Mouse (Mus musculus): ENCODE results near the gene Tek. TPM values are rescaled to one million over a fixed set of nuclear protein-coding genes. Genes with fewer than 3 reads are reported as not detected.
"Not testable (repeated sequence)": the region's sequence is repeated elsewhere in the genome, so short reads cannot be mapped to it uniquely, and the experiment has no call there.

Gene Tek
- polyA plus RNA-seq (2015; fragmentation: Nextera tagmentation; extraction: Ambion mirVana), result 4.0 and 4.8 TPM in 2 replicates

DNA sequence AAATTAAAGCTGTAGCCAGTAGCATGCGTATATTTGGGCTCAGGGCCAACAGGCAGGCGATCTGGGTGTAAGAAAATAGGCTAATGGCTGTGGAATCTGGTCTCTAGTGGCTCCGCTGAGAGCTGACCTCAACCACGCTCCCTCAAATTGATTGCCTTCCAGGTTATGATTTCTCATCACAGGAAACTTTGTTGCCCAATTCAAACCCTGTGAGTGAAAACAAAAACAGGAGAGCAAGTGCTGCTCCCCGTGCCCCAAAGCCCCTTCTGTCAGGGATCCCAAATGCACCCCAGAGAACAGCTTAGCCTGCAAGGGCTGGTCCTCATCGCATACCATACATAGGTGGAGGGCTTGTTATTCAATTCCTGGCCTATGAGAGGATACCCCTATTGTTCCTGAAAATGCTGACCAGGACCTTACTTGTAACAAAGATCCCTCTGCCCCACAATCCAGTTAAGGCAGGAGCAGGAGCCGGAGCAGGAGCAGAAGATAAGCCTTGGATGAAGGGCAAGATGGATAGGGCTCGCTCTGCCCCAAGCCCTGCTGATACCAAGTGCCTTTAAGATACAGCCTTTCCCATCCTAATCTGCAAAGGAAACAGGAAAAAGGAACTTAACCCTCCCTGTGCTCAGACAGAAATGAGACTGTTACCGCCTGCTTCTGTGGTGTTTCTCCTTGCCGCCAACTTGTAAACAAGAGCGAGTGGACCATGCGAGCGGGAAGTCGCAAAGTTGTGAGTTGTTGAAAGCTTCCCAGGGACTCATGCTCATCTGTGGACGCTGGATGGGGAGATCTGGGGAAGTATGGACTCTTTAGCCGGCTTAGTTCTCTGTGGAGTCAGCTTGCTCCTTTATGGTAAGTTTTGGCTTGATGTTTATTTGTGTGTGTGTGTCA is at the start of gene Tek:
Gene Tek (plus strand): TSS at position 452 of the 894 bp plus-strand sequence.
- Histone ChIP-seq H3K27ac (replicated peaks) (no peak within 1 kb of the TSS), H3K27me3 (no peaks in the 10 kb centered on the region), H3K4me3 (replicated peaks) (peak within 1 kb of the TSS; percentile 5; the same call in 1 of the 2 replicates), H3K4me2 (peak within 1 kb of the TSS; percentile 21), H3K36me3 (replicated peaks) (no peaks in the 10 kb centered on the region), H3K9ac (no peak within 1 kb of the TSS), H3K9me3 (replicated peaks) (no peaks in the 10 kb centered on the region), H3K4me1 (replicated peaks) (no peaks in the 10 kb centered on the region)
- WGBS (ENCODE audit: insufficient replicate concordance), result 17% methylated on average over 16 of the region's 16 CpGs
- peak; percentile 73 for ATAC-seq (ENCODE audit: insufficient read depth)

DNA sequence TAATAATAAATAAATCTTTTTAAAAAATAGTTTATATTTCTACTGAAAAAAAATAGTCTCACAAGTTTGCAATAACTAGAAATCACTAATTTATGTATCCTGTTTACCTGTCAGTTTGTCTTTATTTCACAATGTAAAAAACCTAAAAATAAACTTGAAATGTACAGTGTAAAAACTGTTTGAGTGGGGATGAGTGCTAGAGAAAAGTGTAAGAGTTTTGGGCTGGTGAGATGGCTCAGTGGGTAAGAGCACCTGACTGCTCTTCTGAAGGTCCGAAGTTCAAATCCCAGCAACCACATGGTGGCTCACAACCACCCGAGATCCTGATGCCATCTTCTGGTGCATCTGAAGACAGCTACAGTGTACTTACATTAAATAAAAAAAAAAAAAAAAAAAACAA is 49.3 kb upstream of the Tek start:
- not testable (repeated sequence) for ATAC-seq (ENCODE audit: insufficient read depth); H3K4me2 ChIP-seq
- 52% methylated on average over 2 of the region's 2 CpGs for WGBS (ENCODE audit: insufficient replicate concordance)

DNA sequence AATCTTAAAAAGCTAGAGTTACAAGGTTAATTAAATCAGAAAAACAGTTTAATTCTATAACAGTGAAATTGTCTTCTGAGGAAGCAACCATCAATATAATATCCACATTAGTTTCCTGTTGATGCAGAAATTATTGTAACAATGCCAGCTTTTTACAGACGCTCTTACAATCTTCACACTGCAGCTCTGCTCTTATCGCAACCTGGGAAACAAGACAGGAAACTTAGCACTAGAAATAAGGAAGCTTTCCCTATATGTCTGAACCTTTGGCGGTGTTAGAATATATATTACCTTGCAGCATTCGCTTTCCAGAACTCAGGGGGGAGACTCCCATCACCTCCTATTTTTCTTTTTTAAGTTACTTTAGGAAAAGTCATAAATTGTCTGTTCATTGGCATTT is 48.0 kb upstream of the Tek start:
- no peak overlapping the region for H3K27ac ChIP-seq (replicated peaks)
- no peaks in the 10 kb centered on the region for H3K27me3 ChIP-seq
- no peaks in the 10 kb centered on the region for H3K4me1 ChIP-seq (replicated peaks)
- ATAC-seq (ENCODE audit: insufficient read depth), result no peak
- WGBS (ENCODE audit: insufficient replicate concordance), result 23% methylated on average over 4 of the region's 4 CpGs
- no peak overlapping the region for H3K9ac ChIP-seq
- no peak overlapping the region for H3K4me2 ChIP-seq
- H3K4me3 ChIP-seq (replicated peaks), result no peak overlapping the region
- H3K9me3 ChIP-seq (replicated peaks), result no peaks in the 10 kb centered on the region
- H3K36me3 ChIP-seq (replicated peaks), result no peaks in the 10 kb centered on the region

More for the DNA sequence above, 49.3 kb upstream of the Tek start:
- H3K27me3 ChIP-seq; H3K9ac ChIP-seq; H3K4me1 ChIP-seq (replicated peaks); H3K4me3 ChIP-seq (replicated peaks); H3K36me3 ChIP-seq (replicated peaks); H3K27ac ChIP-seq (replicated peaks); H3K9me3 ChIP-seq (replicated peaks): not testable (repeated sequence)

DNA sequence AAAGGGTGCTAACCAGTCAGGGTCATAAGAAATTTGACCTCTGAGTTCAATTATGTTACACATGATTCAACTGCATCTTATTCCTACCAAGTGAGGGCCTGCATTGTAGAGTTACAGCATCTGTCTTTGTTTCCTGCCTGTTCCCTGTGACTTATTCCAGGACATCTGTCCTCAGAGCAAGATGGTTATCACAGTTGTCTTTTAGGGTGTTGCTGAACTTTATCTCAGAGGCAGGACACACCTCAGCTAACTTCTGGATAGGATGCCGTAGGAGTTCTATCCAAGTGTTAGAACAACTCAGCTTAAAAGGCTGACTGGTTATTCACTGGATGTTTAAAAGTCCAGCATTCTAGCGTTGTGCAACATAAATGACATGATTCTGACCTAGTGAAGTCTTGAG is 46.9 kb upstream of the Tek start:
- 57% methylated on average over 2 of the region's 2 CpGs for WGBS (ENCODE audit: insufficient replicate concordance)
- Histone ChIP-seq H3K4me3 (replicated peaks) (no peak overlapping the region), H3K27me3 (no peaks in the 10 kb centered on the region), H3K4me2 (no peak overlapping the region), H3K4me1 (replicated peaks) (no peaks in the 10 kb centered on the region), H3K9ac (no peak overlapping the region), H3K9me3 (replicated peaks) (no peaks in the 10 kb centered on the region), H3K36me3 (replicated peaks) (no peaks in the 10 kb centered on the region), H3K27ac (replicated peaks) (no peak overlapping the region)
- ATAC-seq (ENCODE audit: insufficient read depth), result no peak

DNA sequence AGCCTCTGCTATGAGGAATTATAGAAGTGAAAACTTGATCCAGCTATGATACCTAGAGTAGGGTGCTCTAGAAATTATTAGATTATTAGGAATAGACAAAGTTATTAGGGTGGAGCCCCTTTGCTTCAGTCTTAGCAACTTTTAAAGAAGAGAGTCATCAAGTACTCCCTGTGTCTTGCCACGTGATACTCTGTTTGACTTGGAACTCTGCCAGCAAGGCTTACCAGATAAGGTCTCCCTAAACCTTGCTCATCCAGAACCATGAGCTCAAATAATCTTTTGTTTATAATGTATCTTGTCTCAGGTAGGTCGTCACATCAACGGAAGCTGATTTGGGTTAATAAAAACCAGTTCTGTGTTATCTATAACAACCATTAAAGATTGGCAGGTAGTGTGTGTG is 42.7 kb upstream of the Tek start:
- ATAC-seq (ENCODE audit: insufficient read depth), result no peak
- H3K4me1 ChIP-seq (replicated peaks), result no peaks in the 10 kb centered on the region
- H3K9me3 ChIP-seq (replicated peaks), result no peaks in the 10 kb centered on the region
- H3K27me3 ChIP-seq, result no peaks in the 10 kb centered on the region
- no peak overlapping the region for H3K4me2 ChIP-seq
- no peaks in the 10 kb centered on the region for H3K36me3 ChIP-seq (replicated peaks)
- no peak overlapping the region for H3K4me3 ChIP-seq (replicated peaks)
- WGBS (ENCODE audit: insufficient replicate concordance), result 44% methylated on average over 3 of the region's 3 CpGs
- H3K9ac ChIP-seq, result no peak overlapping the region
- no peak overlapping the region for H3K27ac ChIP-seq (replicated peaks)

DNA sequence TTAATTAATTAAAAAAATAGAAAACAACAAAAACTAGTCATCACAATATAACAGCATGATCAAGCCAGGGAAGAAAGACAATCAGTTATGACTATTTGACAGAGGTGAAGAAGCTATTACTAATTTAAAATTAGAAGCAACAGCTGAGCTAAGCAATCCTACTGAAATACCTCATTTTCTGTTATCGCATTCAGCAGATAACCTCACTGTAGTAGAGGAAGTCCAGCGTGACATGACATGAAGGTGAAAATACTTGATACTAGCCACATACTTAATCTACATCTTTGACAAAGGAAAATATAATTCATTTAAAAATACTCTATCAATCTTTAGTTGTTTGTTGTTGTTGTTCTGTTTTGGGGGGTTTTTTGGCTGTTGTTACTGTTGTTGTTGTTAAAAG is 28.1 kb upstream of the Tek start:
- no peaks in the 10 kb centered on the region for H3K36me3 ChIP-seq (replicated peaks)
- no peak overlapping the region for H3K9ac ChIP-seq
- no peak overlapping the region for H3K4me2 ChIP-seq
- H3K4me1 ChIP-seq (replicated peaks), result no peaks in the 10 kb centered on the region
- no peaks in the 10 kb centered on the region for H3K9me3 ChIP-seq (replicated peaks)
- WGBS (ENCODE audit: insufficient replicate concordance), result 19% methylated on average over 2 of the region's 2 CpGs
- H3K27me3 ChIP-seq, result no peaks in the 10 kb centered on the region
- no peak overlapping the region for H3K27ac ChIP-seq (replicated peaks)
- no peak overlapping the region for H3K4me3 ChIP-seq (replicated peaks)
- no peak for ATAC-seq (ENCODE audit: insufficient read depth)

DNA sequence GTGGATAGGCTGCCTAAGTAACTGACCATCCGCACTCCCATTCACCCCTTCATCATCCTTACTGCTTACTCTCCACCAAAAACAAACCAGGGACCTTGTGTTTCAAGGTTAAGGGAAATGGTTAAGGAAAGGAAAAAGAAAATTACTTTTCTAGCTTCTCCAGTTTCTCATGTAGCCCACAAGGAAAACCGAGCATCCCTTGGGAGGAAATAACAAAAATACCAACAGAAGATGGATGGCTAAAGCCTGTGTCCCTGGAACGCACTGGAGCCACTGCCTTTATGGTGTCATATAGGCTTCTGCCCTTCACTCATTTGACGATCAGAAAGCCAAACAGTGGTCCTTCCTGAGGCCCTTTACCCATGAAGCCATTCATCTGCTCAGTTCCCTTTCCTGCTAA is 27.7 kb upstream of the Tek start:
- Histone ChIP-seq H3K9ac (no peak overlapping the region), H3K4me2 (no peak overlapping the region), H3K27me3 (no peaks in the 10 kb centered on the region), H3K4me3 (replicated peaks) (no peak overlapping the region), H3K36me3 (replicated peaks) (no peaks in the 10 kb centered on the region), H3K27ac (replicated peaks) (no peak overlapping the region), H3K4me1 (replicated peaks) (no peaks in the 10 kb centered on the region), H3K9me3 (replicated peaks) (no peaks in the 10 kb centered on the region)
- WGBS (ENCODE audit: insufficient replicate concordance), result 44% methylated on average over 4 of the region's 4 CpGs
- no peak for ATAC-seq (ENCODE audit: insufficient read depth)

DNA sequence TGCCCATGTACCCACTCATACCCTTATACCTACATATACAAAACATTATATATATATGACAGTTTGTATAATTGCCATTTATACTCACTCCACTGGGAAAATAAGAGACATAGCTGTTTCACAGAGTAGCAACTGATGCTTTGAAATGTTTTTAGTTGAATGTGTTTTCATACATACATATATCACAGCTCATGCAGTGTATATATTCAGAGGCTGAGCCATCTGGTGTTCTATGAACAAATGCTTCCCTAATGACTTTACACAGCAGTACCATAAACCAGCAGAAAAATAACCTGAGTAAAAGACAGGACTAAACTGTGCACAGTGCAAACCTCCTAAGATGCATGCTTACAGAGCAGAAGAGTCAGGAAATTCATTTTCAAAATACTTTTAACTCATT is 25.3 kb upstream of the Tek start:
- Histone ChIP-seq H3K27ac (replicated peaks) (no peak overlapping the region), H3K9me3 (replicated peaks) (no peaks in the 10 kb centered on the region), H3K36me3 (replicated peaks) (no peaks in the 10 kb centered on the region), H3K4me1 (replicated peaks) (no peaks in the 10 kb centered on the region), H3K4me2 (no peak overlapping the region), H3K4me3 (replicated peaks) (no peak overlapping the region), H3K27me3 (no peaks in the 10 kb centered on the region), H3K9ac (no peak overlapping the region)
- ATAC-seq (ENCODE audit: insufficient read depth), result no peak

DNA sequence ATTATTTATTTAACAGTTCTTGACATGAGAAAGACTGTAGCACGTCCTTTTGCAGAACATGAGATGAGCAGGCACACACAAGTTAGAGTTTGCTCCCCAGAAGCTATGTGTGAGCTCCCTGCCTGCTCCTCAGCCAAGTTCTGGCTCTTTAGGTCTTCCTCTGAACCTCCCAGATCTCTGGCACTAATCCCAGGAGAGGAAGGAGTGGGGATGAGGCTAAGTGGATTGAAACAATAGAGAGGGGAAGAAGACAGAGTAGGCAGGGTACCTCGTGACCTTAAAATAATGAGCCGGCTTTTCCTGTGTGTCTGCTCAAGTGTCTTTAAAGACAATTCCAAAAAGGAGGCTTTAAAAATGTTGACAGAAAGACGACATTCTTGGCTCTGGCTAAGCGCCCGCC is 23.9 kb upstream of the Tek start:
- Histone ChIP-seq H3K27ac (replicated peaks) (no peak overlapping the region), H3K27me3 (no peaks in the 10 kb centered on the region), H3K4me3 (replicated peaks) (no peak overlapping the region), H3K9ac (no peak overlapping the region), H3K36me3 (replicated peaks) (no peaks in the 10 kb centered on the region), H3K4me2 (no peak overlapping the region), H3K9me3 (replicated peaks) (no peaks in the 10 kb centered on the region), H3K4me1 (replicated peaks) (no peaks in the 10 kb centered on the region)
- 32% methylated on average over 6 of the region's 6 CpGs for WGBS (ENCODE audit: insufficient replicate concordance)
- ATAC-seq (ENCODE audit: insufficient read depth), result no peak

DNA sequence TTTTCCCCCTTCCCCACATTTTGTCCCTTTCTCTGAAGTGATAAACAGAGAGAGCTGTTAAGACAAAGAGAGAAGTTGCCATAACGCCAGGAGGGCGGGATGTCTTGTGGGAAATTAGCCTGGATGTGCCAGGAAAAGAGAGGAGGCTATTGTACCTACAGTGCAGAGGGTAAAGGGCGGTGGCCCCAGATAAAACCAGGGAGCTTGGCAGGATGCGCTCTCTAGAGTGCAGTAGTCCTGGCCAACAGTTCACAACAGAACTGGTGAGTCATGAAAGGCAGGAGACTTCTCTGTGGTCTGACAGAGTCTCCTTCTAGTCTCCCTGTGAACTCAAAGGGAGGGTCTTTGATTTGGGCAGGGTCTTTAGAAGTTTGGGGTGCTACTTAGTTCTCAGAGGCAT is 13.3 kb upstream of the Tek start:
- H3K9ac ChIP-seq, result no peak overlapping the region
- no peak overlapping the region for H3K27ac ChIP-seq (replicated peaks)
- ATAC-seq (ENCODE audit: insufficient read depth), result no peak
- H3K36me3 ChIP-seq (replicated peaks), result no peaks in the 10 kb centered on the region
- H3K27me3 ChIP-seq, result no peaks in the 10 kb centered on the region
- H3K9me3 ChIP-seq (replicated peaks), result no peaks in the 10 kb centered on the region
- H3K4me1 ChIP-seq (replicated peaks), result no peaks in the 10 kb centered on the region
- H3K4me3 ChIP-seq (replicated peaks), result no peak overlapping the region
- no peak overlapping the region for H3K4me2 ChIP-seq
- WGBS (ENCODE audit: insufficient replicate concordance), result 39% methylated on average over 4 of the region's 4 CpGs

DNA sequence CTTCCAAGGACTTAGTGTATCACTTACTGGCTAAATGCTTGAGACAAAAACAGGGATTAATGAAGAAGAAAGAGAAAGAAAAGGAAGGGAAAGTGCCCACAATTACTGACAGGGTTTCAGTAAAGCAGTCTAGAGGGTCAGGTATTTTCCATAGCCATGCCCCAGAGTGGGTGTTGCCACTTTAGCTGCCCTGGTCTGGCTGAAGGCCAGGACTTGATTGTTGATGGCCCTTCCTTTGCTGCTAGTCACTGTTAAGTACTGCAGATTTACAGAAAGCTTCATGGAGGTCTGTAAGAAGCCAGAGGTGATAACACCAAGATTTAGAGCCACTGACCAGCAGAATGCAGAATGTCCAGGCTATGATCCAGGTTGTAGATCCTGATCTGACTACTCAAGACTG is 6.4 kb upstream of the Tek start:
- Histone ChIP-seq H3K9ac (no peak overlapping the region), H3K36me3 (replicated peaks) (no peaks in the 10 kb centered on the region), H3K4me2 (no peak overlapping the region), H3K27ac (replicated peaks) (no peak overlapping the region), H3K4me3 (replicated peaks) (no peak overlapping the region), H3K27me3 (no peaks in the 10 kb centered on the region), H3K4me1 (replicated peaks) (no peaks in the 10 kb centered on the region), H3K9me3 (replicated peaks) (no peaks in the 10 kb centered on the region)
- ATAC-seq (ENCODE audit: insufficient read depth), result no peak
